Mouse (Mus musculus): Measurements from ENCODE around the gene Phospho1.

Phospho1 gene

GRCm38 (mm10) chr11:95812224-95812623 lies 12.1 kb upstream of the Phospho1 start:
- DNase-seq (ENCODE audit: low spot score): no peak

DNA sequence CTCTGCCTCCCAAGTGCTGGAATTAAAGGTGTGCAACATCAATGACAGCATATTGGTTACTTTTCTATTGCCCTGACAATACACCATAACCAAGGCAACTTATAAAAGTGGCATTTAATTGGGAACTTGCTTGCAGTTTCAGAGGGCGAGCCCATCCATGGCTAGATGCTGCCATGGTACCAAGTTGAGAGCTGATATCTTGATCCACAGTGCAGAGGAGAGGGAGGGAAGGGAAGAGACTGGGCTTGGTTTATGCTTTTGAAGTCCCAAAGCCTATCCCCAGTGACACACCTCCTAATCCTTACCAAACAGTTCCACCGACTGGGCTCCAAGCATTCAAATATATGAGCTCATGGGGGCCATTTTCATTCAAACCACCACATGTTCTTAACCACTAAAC lies 10.2 kb upstream of the Phospho1 start:
- no peak for DNase-seq (ENCODE audit: low spot score)

- no peak for DNase-seq (ENCODE audit: low spot score)
Measured at GRCm38 (mm10) chr11:95814857-95815256, 9.4 kb upstream of the Phospho1 start.

- no peak for DNase-seq (ENCODE audit: low spot score)
Measured at GRCm38 (mm10) chr11:95815412-95815811, 8.9 kb upstream of the Phospho1 start.

DNA sequence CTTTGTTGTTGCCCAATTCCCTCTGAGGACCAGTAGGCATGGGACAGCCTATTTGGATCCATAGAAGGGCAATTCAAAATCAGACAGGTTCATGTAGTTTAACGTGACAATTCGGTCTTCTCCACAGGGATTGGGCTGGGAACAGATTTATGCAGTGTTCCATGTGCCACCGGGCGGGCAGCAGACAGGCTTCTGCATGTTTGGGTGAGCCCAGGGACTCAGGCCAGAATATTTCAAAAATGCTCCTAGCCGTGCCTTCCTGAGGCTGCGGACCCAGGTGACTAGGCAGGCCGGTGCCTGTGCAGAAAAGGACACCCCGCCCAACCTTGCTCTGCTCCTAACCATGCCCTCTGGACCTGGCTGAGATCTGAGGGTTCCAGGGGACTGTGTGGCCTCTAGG lies 5.2 kb upstream of the Phospho1 start:
- DNase-seq (ENCODE audit: low spot score): no peak

GRCm38 (mm10) chr11:95821511-95821910 lies 2.8 kb upstream of the Phospho1 start:
- no peak for DNase-seq (ENCODE audit: low spot score)

DNA sequence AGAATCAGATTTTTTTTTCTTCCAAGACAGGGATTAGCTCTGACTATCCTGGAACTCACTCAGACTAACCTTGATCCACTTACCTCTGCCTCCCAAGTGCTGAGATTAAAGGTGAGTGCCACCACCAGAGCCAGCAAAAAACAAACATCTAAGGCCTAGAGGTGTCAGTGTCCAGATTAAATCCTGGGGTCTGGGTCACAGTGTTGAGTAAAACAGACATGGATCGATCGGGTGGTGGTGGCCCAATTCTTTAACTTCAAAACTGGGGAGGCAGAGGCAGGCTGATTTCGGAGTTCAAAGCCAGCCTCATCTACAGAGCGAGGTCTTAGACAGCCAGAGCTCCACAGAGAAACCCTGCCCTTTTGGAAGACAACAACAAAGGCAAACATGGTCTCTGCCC lies 1.9 kb upstream of the Phospho1 start:
- no peak for DNase-seq (ENCODE audit: low spot score)

DNA sequence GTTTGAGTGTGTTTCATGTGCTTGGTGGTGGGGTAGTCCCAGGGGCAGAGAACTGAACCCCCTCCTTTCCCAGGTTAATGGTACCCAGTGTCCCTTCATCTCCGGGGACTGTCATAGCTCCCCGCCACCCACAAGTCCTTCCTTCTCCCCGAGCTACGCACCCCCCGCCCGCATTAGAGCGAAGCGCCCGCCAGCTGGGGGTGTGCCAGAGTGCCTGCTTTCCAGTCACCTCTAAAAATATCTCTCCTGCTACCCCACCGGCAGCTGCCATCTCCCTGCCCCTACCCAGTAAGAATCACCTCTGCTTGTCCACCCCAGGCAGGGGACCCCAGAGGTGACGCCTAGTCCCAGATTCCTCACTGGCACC lies 561 bp downstream of the Phospho1 start:
- no peak for DNase-seq (ENCODE audit: low spot score)

DNA sequence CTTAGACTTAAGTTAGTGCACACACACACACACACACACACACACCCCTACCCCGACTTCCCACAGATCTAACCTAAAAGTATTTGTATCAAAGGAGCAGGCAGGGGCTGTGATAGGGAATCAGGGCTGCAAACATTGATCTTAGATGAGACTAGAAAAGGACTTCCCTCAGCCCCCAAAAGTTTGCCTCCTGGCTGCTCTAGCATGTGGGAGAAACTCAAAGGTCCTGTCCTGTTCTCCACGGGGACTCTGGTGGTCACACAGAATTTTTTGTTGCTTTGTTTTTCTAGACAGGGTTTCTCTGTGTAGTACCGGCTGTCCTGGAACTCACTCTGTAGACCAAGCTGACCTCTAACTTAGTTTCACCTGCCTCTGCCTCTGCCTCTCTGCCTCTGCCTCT lies 1.3 kb downstream of the Phospho1 start:
- no peak for DNase-seq (ENCODE audit: low spot score)

DNA sequence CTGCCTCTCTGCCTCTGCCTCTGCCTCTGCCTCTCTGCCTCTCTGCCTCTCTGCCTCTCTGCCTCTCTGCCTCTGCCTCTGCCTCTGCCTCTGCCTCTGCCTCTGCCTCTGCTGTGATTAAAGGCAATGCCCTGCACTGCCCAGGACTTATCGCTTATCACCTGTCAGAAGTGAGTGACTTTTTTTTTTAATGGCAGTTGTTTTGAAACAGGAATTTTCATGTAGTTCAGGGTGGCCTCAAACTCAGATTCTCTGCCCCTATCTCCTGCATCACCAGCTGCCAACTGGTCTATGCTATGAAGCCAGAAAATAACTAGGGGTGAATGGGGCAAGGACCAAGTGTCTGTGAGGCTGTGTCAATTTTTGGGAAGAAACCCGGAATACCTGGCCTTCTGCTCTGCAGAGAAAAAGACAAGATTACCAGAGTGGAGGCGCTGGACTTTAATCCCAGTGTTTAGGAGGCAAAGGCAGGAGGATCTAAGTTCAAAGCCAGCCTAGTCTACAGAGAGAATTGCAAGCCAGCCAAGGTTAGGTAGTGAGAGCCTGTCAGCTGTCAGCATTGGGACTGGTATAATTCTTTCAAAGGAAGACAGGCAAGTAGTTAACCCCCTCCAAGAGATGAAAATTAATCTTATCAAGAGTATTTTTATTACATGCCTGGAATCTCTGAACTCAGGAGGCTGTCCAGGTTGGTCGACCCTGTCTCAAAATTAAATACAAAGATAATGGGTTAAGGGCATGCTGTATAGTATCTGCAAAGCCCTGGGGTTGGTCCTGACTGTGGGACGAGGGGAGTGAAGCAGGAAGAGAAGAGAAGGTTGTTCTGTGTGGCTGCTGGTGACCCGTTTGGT lies 2.2 kb downstream of the Phospho1 start:
- no peak for DNase-seq (ENCODE audit: low spot score)

DNA sequence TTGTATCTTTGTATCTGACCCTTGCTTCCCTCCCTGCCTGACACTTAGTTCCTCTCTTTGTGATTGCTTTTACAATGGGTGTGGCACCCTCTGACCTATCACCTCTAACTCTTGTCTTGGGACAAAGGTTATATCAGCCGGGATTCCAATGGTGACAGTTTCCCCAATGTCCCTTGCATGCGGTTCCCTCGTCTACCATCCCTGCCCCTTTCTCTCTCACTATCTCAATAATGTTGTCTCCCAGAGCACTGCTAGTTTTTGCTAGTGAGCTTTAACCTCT lies 2.8 kb downstream of the Phospho1 start:
- DNase-seq (ENCODE audit: low spot score): no peak

DNA sequence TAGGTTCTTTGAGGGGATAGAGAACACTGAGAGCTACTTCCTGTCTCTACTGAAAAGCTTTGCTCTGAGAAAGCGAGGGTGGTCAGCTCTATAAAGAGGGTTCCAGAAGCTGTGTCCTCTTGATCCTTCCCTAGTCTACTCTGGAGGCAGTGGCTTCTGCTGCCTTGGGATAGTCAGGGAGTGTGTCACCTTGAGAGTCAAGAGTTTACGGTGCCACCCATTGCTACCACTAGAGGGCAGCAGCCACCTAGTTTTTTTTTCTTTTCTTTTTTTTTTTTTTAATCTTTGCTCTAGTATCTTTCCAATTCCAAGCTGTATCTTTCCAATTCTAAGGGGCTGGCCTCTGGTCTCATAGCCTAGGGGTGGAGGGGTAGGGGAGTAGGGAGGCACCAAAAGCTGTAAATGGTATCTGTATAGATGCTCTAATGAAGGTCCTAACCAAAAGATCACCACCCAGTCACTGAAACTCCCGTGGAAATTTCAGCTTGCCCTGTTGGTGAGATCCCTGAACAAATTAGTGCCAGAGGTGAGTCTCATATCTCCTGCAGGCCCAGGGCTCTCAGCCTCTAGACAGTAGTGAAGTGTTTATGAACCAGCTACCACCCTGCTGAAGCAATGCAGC lies 3.3 kb downstream of the Phospho1 start:
- DNase-seq (ENCODE audit: low spot score): no peak

DNA sequence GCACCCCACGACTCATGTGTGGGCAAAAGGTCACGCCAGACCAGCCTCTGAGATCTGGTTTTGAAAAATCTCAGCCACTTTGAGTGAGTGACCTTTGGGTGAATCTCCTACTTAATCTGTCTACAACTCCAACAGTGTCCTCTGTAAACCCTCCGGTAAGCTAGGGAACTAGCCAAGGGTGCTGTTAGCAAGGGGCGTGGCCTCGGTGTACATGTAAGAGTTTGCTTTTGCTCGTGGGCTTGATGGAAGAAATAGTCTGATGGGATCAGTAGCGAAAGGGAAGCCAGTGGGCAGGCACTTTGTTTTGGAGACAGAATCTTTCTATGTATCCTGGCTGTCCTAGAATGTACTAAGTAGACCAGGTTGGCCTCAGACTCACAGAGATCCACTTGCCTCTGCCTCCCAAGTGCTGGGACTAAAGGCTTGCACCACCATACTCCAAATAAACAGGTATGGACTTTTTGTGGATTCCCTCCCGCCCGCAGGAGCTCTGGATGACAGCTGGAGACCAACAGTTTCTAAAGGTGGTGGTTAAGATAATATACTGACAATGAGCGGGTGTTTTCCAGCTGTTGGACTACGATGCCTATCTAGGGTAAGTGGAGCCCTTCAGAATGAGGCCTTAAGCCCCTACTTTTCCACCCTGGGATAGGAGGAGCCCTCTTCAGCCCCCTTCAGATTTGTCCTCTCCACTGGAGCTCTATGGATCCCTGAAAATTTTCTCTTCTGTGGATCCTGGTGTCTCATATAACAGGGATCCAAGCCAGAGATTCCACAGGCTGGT lies 4.1 kb downstream of the Phospho1 start:
- no peak for DNase-seq (ENCODE audit: low spot score)

- no peak for DNase-seq (ENCODE audit: low spot score)
Measured at GRCm38 (mm10) chr11:95829526-95830050, 5.3 kb downstream of the Phospho1 start.

DNA sequence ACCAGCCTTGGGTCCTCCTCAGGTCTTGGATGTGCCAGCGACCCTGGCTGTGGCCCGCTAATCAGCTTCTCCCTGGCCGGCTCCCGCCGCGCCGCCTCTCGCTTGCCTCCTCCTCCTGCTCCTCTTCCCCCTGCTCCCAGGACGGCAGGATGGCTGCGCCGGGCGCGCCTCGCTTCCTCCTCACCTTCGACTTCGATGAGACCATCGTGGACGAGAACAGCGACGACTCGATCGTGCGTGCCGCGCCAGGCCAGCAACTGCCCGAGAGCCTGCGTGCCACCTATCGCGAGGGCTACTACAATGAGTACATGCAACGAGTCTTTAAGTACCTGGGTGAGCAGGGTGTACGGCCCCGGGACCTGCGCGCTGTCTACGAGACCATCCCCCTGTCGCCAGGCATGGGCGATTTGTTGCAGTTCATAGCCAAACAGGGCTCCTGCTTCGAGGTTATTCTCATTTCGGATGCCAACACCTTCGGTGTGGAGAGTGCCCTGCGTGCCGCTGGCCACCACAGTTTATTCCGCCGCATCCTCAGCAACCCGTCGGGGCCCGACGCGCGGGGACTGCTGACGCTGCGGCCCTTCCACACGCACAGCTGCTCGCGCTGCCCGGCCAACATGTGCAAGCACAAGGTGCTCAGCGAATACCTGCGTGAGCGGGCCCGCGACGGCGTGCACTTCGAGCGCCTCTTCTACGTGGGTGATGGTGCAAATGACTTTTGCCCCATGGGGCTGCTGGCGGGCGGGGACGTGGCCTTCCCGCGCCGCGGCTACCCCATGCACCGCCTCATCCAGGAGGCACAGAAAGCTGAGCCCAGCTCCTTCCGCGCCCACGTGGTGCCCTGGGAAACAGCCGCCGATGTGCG lies 6.3 kb downstream of the Phospho1 start:
- DNase-seq (ENCODE audit: low spot score): no peak

- no peak for DNase-seq (ENCODE audit: low spot score)
Measured at GRCm38 (mm10) chr11:95831276-95831619, 6.9 kb downstream of the Phospho1 start.

GRCm38 (mm10) chr11:95831641-95832040 lies 7.3 kb downstream of the Phospho1 start:
- DNase-seq (ENCODE audit: low spot score): no peak

- DNase-seq (ENCODE audit: low spot score): no peak
Measured at GRCm38 (mm10) chr11:95832129-95833005, 8.1 kb downstream of the Phospho1 start.

DNA sequence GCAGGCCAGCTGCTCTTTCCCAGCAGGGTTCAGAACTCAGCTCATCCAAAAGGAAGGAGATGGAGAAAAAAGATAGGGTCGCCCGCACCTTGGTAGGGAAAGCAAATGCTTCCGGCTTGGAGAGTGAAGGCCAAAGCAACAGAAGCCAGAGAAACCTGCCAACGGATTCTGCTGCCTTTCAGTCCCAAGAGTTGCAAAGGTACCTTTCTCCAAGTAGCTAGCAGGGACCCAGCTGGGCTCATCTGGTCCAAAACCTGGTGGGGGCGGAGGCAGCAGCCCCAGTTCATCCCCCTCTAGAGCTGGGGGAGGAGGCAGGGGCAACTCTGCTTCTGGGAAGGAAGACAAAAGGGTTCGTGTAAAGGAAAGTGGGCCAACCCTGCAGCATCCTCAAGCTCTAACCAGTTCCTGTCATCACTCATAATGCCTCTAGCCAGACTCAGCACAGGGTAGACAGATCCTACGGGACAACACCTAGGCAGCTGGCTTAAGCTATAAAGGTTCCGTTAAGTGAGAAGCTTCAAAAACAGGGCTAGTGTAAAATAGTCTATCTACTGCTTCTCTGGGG lies 8.8 kb downstream of the Phospho1 start:
- no peak for DNase-seq (ENCODE audit: low spot score)

DNA sequence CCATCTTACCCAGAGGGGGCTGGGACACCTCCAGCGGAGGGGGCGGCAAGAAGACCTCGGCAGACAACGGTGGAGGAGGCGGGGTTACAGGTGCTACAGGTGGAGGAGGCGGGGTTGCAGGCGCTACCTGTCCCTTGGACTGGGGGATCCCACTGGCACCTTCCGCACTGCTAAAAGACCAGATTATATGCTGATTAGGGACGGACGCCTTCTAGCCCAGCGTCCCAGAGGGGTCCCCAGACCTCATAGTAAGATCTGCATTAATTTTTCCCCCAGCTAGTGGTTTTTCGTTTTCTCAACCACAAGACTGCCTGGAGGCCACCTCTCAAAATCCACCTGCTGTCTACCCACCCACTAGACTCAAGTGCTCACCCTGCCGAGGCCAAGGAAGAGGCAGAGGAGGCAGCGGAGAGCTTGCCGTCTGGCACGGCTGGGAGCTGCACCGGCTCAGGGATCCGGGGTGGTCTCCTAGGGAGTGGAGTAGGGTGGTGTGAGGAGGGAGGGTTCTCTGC lies 9.4 kb downstream of the Phospho1 start:
- no peak for DNase-seq (ENCODE audit: low spot score)

All from layer of hippocampus, adult 11-12 months (tissue).